Mouse (Mus musculus): ENCODE results near the gene Pknox2.

Pknox2 gene

GRCm38 (mm10) chr9:36944843-36945242 is 202.4 kb downstream of the Pknox2 start:
- in situ Hi-C loops (cut with MboI, MseI) = no loop called here

GRCm38 (mm10) chr9:36942561-36942960 is 204.6 kb downstream of the Pknox2 start:
- in situ Hi-C loops (cut with MboI, MseI) = no loop called here

GRCm38 (mm10) chr9:36942131-36942530 is 205.1 kb downstream of the Pknox2 start:
- in situ Hi-C loops (cut with MboI, MseI) = no loop called here

GRCm38 (mm10) chr9:36941565-36941964 is 205.6 kb downstream of the Pknox2 start:
- in situ Hi-C loops (cut with MboI, MseI) = no loop called here

- in situ Hi-C loops (cut with MboI, MseI) = no loop called here
Measured at GRCm38 (mm10) chr9:36938601-36939078, 208.6 kb downstream of the Pknox2 start.

GRCm38 (mm10) chr9:36933813-36934493 is 213.3 kb downstream of the Pknox2 start:
- in situ Hi-C loops (cut with MboI, MseI) = no loop called here

- in situ Hi-C loops (cut with MboI, MseI) = no loop called here
Measured at GRCm38 (mm10) chr9:36932950-36933812, 214.0 kb downstream of the Pknox2 start.

GRCm38 (mm10) chr9:36931657-36932056 is 215.6 kb downstream of the Pknox2 start:
- in situ Hi-C loops (cut with MboI, MseI) = no loop called here

GRCm38 (mm10) chr9:36923753-36924152 is 223.5 kb downstream of the Pknox2 start:
- in situ Hi-C loops (cut with MboI, MseI) = no loop called here

- in situ Hi-C loops (cut with MboI, MseI) = no loop called here
Measured at GRCm38 (mm10) chr9:36921718-36922415, 225.3 kb downstream of the Pknox2 start.

- in situ Hi-C loops (cut with MboI, MseI) = no loop called here
Measured at GRCm38 (mm10) chr9:36919472-36919871, 227.7 kb downstream of the Pknox2 start.

GRCm38 (mm10) chr9:36918582-36918981 is 228.6 kb downstream of the Pknox2 start:
- in situ Hi-C loops (cut with MboI, MseI) = no loop called here

GRCm38 (mm10) chr9:36916915-36917314 is 230.3 kb downstream of the Pknox2 start:
- in situ Hi-C loops (cut with MboI, MseI) = no loop called here

- in situ Hi-C loops (cut with MboI, MseI) = no loop called here
Measured at GRCm38 (mm10) chr9:36916362-36916761, 230.8 kb downstream of the Pknox2 start.

- in situ Hi-C loops (cut with MboI, MseI) = no loop called here
Measured at GRCm38 (mm10) chr9:36905452-36905851, 241.8 kb downstream of the Pknox2 start.

- in situ Hi-C loops (cut with MboI, MseI) = no loop called here
Measured at GRCm38 (mm10) chr9:36900464-36900863, 246.7 kb downstream of the Pknox2 start.

- in situ Hi-C loops (cut with MboI, MseI) = no loop called here
Measured at GRCm38 (mm10) chr9:36898560-36898959, 248.6 kb downstream of the Pknox2 start.

GRCm38 (mm10) chr9:36895009-36895693 is 252.1 kb downstream of the Pknox2 start:
- in situ Hi-C loops (cut with MboI, MseI) = no loop called here

- in situ Hi-C loops (cut with MboI, MseI) = no loop called here
Measured at GRCm38 (mm10) chr9:36894242-36894641, 253.0 kb downstream of the Pknox2 start.

GRCm38 (mm10) chr9:36893413-36893990 is 253.7 kb downstream of the Pknox2 start:
- in situ Hi-C loops (cut with MboI, MseI) = no loop called here

GRCm38 (mm10) chr9:36890552-36890951 is 256.7 kb downstream of the Pknox2 start:
- in situ Hi-C loops (cut with MboI, MseI) = no loop called here

Data from T-helper 1 cell (primary cell).